Mouse (Mus musculus) small intestine, adult 2 months (tissue): ENCODE measurements around the gene Gm29609. TPM values are rescaled to one million over a fixed set of nuclear protein-coding genes. Genes with fewer than 3 reads are reported as not detected.

Experiments used
- H3K27ac ChIP-seq: fragments of 200-500 bp; 2 replicates; pipeline ENCODE4 v1.5.1; 2012; ENCODE audit warnings: low read depth, low read length, control low read depth, inconsistent platforms; ENCODE audit not compliant: insufficient read depth
- H3K27me3 ChIP-seq: fragments of 200-500 bp; 2 replicates; pipeline ENCODE4 v1.6.1; 2012; ENCODE audit warnings: mild to moderate bottlenecking, moderate library complexity, low read length, inconsistent platforms; ENCODE audit not compliant: control insufficient read depth, insufficient read depth
- H3K36me3 ChIP-seq: fragments of 200-500 bp; 2 replicates; pipeline ENCODE4 v1.6.1; 2012; ENCODE audit warnings: mild to moderate bottlenecking, low read length, control low read depth, inconsistent platforms; ENCODE audit not compliant: control insufficient read depth, insufficient read depth
- H3K4me1 ChIP-seq: fragments of 200-500 bp; 2 replicates; pipeline ENCODE4 v1.6.1; 2012; ENCODE audit warnings: low read length, inconsistent platforms, mixed read lengths; ENCODE audit not compliant: control insufficient read depth, insufficient read depth, insufficient read length
- H3K4me3 ChIP-seq: fragments of 200-500 bp; 2 replicates; pipeline ENCODE4 v1.5.1; 2012; ENCODE audit warnings: low read depth, mild to moderate bottlenecking, control low read depth, inconsistent platforms, low read length, moderate library complexity
- CTCF ChIP-seq: fragments of 200-500 bp; IDR thresholded peaks from 2 replicates; pipeline ENCODE4 v1.5.1; 2012; ENCODE audit warnings: low read depth, mild to moderate bottlenecking, control low read depth, inconsistent platforms, low read length, moderate library complexity, mixed read lengths; ENCODE audit not compliant: insufficient replicate concordance, insufficient read length; ENCODE audit errors: extremely low read depth
- POLR2A ChIP-seq: fragments of 200-500 bp; IDR thresholded peaks from 2 replicates; pipeline ENCODE4 v1.6.1; 2012; ENCODE audit warnings: low read depth, mild to moderate bottlenecking, control low read depth, inconsistent platforms, low read length, moderate library complexity
- WGBS: fragments of 180-500 bp; shearing (Covaris S2); methylation state at CpG from one replicate; pipeline ENCODE4 v1.1.7; 2018; 5-methylcytosine and 5-hydroxymethylcytosine counted together
- polyA plus RNA-seq: library from polyadenylated mRNA; depleted of rRNA; stranded (reverse); fragments of >200 nt; gene quantifications from 2 replicates; pipeline ENCODE4 v1.2.3, GENCODE M21; 2012

Gene Gm29609
- polyA plus RNA-seq, 1 experiment = 0.98 TPM

- WGBS = 81% methylated on average over 9 of the region's 9 CpGs
- peaks cover 63% of the 10 kb centered on the region for H3K36me3 ChIP-seq
- H3K4me1 ChIP-seq = peaks cover 8% of the 10 kb centered on the region
- H3K27me3 ChIP-seq = no peaks in the 10 kb centered on the region
- H3K27ac ChIP-seq = no peak overlapping the region
- no peak overlapping the region for H3K4me3 ChIP-seq
- TF ChIP-seq POLR2A (no peak), CTCF (no peak)
Measured at GRCm38 (mm10) chr5:31198170-31198569, 18.5 kb upstream of the Gm29609 start.

- no peaks in the 10 kb centered on the region for H3K27me3 ChIP-seq
- peaks cover 3% of the 10 kb centered on the region for H3K4me1 ChIP-seq
- TF ChIP-seq CTCF (no peak), POLR2A (no peak)
- peaks cover 58% of the 10 kb centered on the region for H3K36me3 ChIP-seq
- 94% methylated on average over 12 of the region's 12 CpGs for WGBS
- H3K27ac ChIP-seq = no peak overlapping the region
- no peak overlapping the region for H3K4me3 ChIP-seq
Measured at GRCm38 (mm10) chr5:31197072-31197471, 17.4 kb upstream of the Gm29609 start.

- Histone ChIP-seq H3K4me3 (no peak overlapping the region), H3K27me3 (no peaks in the 10 kb centered on the region), H3K36me3 (peaks cover 59% of the 10 kb centered on the region), H3K27ac (no peak overlapping the region), H3K4me1 (peaks cover 8% of the 10 kb centered on the region)
- TF ChIP-seq POLR2A = no peak
- TF ChIP-seq CTCF = no peak
- 90% methylated on average over 10 of the region's 10 CpGs for WGBS
Measured at GRCm38 (mm10) chr5:31196207-31196606, 16.5 kb upstream of the Gm29609 start.

DNA sequence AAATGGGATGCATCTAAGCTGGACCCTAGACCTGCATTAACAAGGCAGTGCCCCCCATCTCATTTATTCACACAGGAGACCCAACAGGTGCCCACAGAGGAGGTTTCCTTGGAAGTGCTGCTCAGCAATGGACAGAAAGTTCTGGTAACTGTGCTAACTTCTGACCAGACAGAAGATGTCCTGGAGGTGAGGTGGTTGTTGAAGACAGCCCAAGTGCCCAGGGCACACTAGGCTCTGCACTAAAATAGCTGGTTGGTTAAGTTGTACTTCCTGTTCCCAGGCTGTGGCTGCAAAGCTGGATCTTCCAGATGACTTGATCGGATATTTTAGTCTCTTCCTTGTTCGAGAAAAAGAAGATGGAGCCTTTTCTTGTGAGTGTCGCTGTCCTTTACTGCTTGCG lies 16.0 kb upstream of the Gm29609 start:
- Histone ChIP-seq H3K4me1 (peaks cover 8% of the 10 kb centered on the region), H3K36me3 (peaks cover 63% of the 10 kb centered on the region), H3K27ac (no peak overlapping the region), H3K4me3 (no peak overlapping the region), H3K27me3 (no peaks in the 10 kb centered on the region)
- 87% methylated on average over 4 of the region's 4 CpGs for whole genome bisulfite sequencing
- TF ChIP-seq CTCF (no peak), POLR2A (no peak)

GRCm38 (mm10) chr5:31194486-31195485 lies 15.1 kb upstream of the Gm29609 start:
- TF ChIP-seq POLR2A (no peak), CTCF (no peak)
- Histone ChIP-seq H3K4me3 (no peak overlapping the region), H3K36me3 (peaks cover 62% of the 10 kb centered on the region), H3K4me1 (peaks cover 6% of the 10 kb centered on the region), H3K27ac (no peak overlapping the region), H3K27me3 (no peaks in the 10 kb centered on the region)
- WGBS = 85% methylated on average over 16 of the region's 16 CpGs

DNA sequence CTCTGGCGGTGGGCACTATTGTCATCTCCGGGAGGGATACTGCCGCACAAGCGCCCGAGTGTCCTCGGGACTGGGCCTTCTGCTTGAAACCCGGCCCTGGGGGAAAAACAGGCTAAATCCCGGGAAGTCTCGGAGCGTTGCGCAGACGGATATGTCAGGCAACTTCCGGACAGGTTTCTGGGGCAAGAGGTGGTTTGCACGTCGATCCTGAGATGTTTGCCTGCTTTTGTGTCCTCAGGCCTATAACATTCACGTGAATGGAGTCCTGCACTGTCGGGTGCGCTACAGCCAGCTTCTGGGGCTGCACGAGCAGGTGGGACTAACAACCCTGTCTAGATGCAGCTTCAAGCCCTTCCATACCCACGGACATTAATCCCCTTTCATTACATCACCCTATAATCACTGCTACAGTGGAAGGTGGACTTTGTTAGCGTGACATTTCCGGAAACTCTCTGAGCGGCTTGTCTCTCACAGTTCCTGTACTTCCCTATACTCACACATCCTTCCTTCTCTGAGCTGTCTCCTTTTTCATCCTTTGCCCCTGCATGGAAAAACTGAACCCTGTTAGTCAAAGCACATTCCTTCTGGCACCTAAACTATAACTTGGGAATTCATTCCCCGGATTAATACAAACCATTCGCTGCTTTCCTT lies 14.0 kb upstream of the Gm29609 start:
- WGBS = 6% methylated on average over 25 of the region's 25 CpGs
- Histone ChIP-seq H3K4me1 (peaks cover 6% of the 10 kb centered on the region; the same call in 1 of the 2 replicates), H3K27ac (peak overlapping the region; percentile 77), H3K36me3 (peaks cover 58% of the 10 kb centered on the region), H3K4me3 (peak overlapping the region; percentile 91), H3K27me3 (no peaks in the 10 kb centered on the region)
- TF ChIP-seq CTCF (no peak), POLR2A (no peak)

DNA sequence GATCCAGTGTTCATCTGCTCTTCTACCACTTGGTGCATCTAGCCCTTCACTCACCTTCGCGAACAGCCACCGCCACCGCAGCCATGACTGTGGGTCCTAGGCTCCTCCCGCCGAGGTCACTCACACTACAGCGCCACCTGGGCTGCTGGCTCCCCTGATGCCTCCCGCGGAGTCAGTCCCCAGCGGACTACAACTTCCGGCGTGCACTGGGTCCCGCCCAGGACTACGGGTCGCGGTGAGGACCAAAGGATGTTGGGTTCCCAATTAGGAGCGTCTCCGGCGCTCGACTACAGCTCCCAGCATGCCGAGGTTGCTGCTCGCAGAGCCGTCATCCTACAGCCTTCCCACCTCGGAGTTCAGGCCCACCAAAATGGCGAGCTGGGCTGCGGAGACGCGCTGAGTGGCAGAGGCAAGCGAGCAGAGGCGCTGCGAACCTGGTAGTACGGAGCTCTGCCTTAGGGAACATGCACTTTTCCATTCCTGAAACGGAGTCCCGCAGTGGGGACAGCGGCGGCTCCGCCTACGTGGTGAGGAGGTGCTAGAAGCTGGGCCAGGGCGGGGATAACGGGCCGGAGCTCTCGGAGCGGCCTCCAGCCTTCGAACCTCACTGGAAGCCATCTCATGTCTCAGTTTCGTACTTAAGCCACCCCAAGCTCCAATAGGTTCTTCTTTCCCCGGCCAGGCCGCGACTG lies 13.4 kb upstream of the Gm29609 start, which contains the start of the genes Snx17 and Eif2b4:
Gene Snx17 (plus strand): TSS at position 289 of the 692 bp plus-strand sequence.
Gene Eif2b4 (minus strand): TSS at position 492 of the 692 bp plus-strand sequence.
- Histone ChIP-seq H3K4me1 (peaks cover 6% of the 10 kb centered on the region; the same call in 1 of the 2 replicates), H3K4me3 (peak within 1 kb of the TSS; percentile 91), H3K36me3 (peaks cover 57% of the 10 kb centered on the region), H3K27ac (peak within 1 kb of the TSS; percentile 77), H3K27me3 (no peaks in the 10 kb centered on the region)
- WGBS = under 1% methylated on average over 48 of the region's 48 CpGs
- TF ChIP-seq POLR2A = peak; percentile 69
- TF ChIP-seq CTCF = no peak
